Mouse (Mus musculus) spleen, postnatal 36 days (tissue): Measurements from ENCODE around the gene Tank.

Source experiments
- DNase-seq, 2 experiments: peaks; one replicate each; pipeline ENCODE4 v3.0.0; 2022; ENCODE audit warnings: low spot score in 2 of 2, mixed read lengths in 1 of 2

Tank gene

GRCm38 (mm10) chr2:61655382-61656281 lies 77.2 kb downstream of the Tank start:
- no peak for DNase-seq

GRCm38 (mm10) chr2:61656421-61657411 lies 78.3 kb downstream of the Tank start:
- peak in 1 of 2 experiments; percentile 24 for DNase-seq

GRCm38 (mm10) chr2:61659254-61659653 lies 80.9 kb downstream of the Tank start:
- no peak for DNase-seq

- DNase-seq, result no peak
Observed at GRCm38 (mm10) chr2:61662833-61663232, 84.4 kb downstream of the Tank start.

- DNase-seq, result no peak
Observed at GRCm38 (mm10) chr2:61663573-61664241, 85.3 kb downstream of the Tank start.

GRCm38 (mm10) chr2:61667420-61667819 lies 89.0 kb downstream of the Tank start:
- no peak for DNase-seq

GRCm38 (mm10) chr2:61668260-61668659 lies 89.9 kb downstream of the Tank start:
- DNase-seq, result peak; percentile 39 to 43

GRCm38 (mm10) chr2:61674555-61674954 lies 96.2 kb downstream of the Tank start:
- DNase-seq, result no peak

- DNase-seq, result no peak
Observed at GRCm38 (mm10) chr2:61681572-61681971, 103.2 kb downstream of the Tank start.

- no peak for DNase-seq
Observed at GRCm38 (mm10) chr2:61686533-61686932, 108.1 kb downstream of the Tank start.

- no peak for DNase-seq
Observed at GRCm38 (mm10) chr2:61689086-61689485, 110.7 kb downstream of the Tank start.
